Mouse (Mus musculus): ENCODE results near the gene Zyg11b.

Gene Zyg11b

GRCm38 (mm10) chr4:108318649-108319615 is 18.0 kb upstream of the Zyg11b start:
- in situ Hi-C loops (cut with MboI, MseI) = no loop called here

GRCm38 (mm10) chr4:108317656-108318605 is 17.0 kb upstream of the Zyg11b start:
- in situ Hi-C loops (cut with MboI, MseI) = no loop called here

- in situ Hi-C loops (cut with MboI, MseI) = loop anchor here in 1 of 2 experiments (5.0 kb wide), 1 partner anchor 52 kb away; no protein-coding TSS in a partner anchor
These were observed 13.1 kb upstream of the Zyg11b start for GRCm38 (mm10) chr4:108314041-108314440.

- in situ Hi-C loops (cut with MboI, MseI) = loop anchor here in 1 of 2 experiments (5.0 kb wide), 1 partner anchor 48 kb away; no protein-coding TSS in a partner anchor
These were observed 9.8 kb upstream of the Zyg11b start for GRCm38 (mm10) chr4:108310706-108311105.

GRCm38 (mm10) chr4:108302296-108302890 is 1.5 kb upstream of the Zyg11b start:
- in situ Hi-C loops (cut with MboI, MseI) = no loop called here

- in situ Hi-C loops (cut with MboI, MseI) = no loop called here
These were observed 630 bp downstream of the Zyg11b start for GRCm38 (mm10) chr4:108300266-108300665.

- in situ Hi-C loops (cut with MboI, MseI) = no loop called here
These were observed 23.9 kb downstream of the Zyg11b start for GRCm38 (mm10) chr4:108276973-108277372.

- in situ Hi-C loops (cut with MboI, MseI) = no loop called here
These were observed 28.6 kb downstream of the Zyg11b start for GRCm38 (mm10) chr4:108272286-108272685.

- in situ Hi-C loops (cut with MboI, MseI) = loop anchor here in 1 of 2 experiments (5.0 kb wide), 1 partner anchor 57 kb away; no protein-coding TSS in a partner anchor
These were observed 35.1 kb downstream of the Zyg11b start for GRCm38 (mm10) chr4:108265774-108266173.

- in situ Hi-C loops (cut with MboI, MseI) = no loop called here
These were observed 47.6 kb downstream of the Zyg11b start for GRCm38 (mm10) chr4:108253317-108253716.

GRCm38 (mm10) chr4:108250501-108250900 is 50.4 kb downstream of the Zyg11b start:
- in situ Hi-C loops (cut with MboI, MseI) = no loop called here

- in situ Hi-C loops (cut with MboI, MseI) = no loop called here
These were observed 51.6 kb downstream of the Zyg11b start for GRCm38 (mm10) chr4:108249314-108249713.

- in situ Hi-C loops (cut with MboI, MseI) = no loop called here
These were observed 67.2 kb downstream of the Zyg11b start for GRCm38 (mm10) chr4:108233654-108234053.

GRCm38 (mm10) chr4:108225341-108225872 is 75.5 kb downstream of the Zyg11b start:
- in situ Hi-C loops (cut with MboI, MseI) = no loop called here

- in situ Hi-C loops (cut with MboI, MseI) = no loop called here
These were observed 78.4 kb downstream of the Zyg11b start for GRCm38 (mm10) chr4:108222507-108222906.

- in situ Hi-C loops (cut with MboI, MseI) = no loop called here
These were observed 81.9 kb downstream of the Zyg11b start for GRCm38 (mm10) chr4:108219019-108219418.

GRCm38 (mm10) chr4:108217332-108218179 is 83.3 kb downstream of the Zyg11b start, which contains the start of gene Zyg11a:
TSS of gene Zyg11a (minus strand) at chr4:108218048.
- in situ Hi-C loops (cut with MboI, MseI) = no loop called here

GRCm38 (mm10) chr4:108213023-108213422 is 87.9 kb downstream of the Zyg11b start:
- in situ Hi-C loops (cut with MboI, MseI) = no loop called here

GRCm38 (mm10) chr4:108204629-108205028 is 96.3 kb downstream of the Zyg11b start:
- in situ Hi-C loops (cut with MboI, MseI) = loop anchor here (10.0 kb wide), 2 partner anchors 440 to 720 kb away; no protein-coding TSS in a partner anchor

- in situ Hi-C loops (cut with MboI, MseI) = no loop called here
These were observed 101.7 kb downstream of the Zyg11b start for GRCm38 (mm10) chr4:108199236-108199635.
